Mouse (Mus musculus): ENCODE data around the gene Sertad1.

Sertad1 gene

DNA sequence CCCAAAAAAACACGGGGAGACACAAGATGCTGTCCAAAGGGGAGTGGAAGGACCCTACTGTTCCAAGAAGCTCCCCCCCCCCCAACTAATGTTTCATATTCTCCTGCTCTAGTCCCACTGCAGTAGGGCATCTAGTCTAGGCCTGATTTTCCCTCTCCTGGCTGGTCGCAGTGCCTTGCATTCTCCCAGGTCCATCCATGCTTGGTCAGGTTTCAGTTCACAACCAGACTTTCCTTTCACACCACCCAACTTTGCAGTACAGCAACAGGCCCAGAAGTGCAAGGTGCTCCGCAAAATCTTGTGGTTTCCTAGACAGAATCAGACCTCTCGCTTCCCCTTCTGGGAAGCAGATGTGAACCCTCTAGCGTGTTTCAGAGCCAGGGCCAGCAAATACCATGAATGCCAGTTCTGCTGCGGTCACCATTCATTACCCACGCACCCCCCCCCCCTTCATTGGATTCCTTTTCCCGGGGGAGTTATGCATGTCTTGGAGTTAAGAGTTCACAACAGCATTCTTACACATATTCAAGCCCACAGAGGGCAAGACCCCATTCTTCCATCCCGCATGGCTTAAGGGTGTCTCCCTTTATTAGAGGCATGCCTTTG, 20.2 kb downstream of the Sertad1 start:
- DNase-seq = peak; percentile 92

DNA sequence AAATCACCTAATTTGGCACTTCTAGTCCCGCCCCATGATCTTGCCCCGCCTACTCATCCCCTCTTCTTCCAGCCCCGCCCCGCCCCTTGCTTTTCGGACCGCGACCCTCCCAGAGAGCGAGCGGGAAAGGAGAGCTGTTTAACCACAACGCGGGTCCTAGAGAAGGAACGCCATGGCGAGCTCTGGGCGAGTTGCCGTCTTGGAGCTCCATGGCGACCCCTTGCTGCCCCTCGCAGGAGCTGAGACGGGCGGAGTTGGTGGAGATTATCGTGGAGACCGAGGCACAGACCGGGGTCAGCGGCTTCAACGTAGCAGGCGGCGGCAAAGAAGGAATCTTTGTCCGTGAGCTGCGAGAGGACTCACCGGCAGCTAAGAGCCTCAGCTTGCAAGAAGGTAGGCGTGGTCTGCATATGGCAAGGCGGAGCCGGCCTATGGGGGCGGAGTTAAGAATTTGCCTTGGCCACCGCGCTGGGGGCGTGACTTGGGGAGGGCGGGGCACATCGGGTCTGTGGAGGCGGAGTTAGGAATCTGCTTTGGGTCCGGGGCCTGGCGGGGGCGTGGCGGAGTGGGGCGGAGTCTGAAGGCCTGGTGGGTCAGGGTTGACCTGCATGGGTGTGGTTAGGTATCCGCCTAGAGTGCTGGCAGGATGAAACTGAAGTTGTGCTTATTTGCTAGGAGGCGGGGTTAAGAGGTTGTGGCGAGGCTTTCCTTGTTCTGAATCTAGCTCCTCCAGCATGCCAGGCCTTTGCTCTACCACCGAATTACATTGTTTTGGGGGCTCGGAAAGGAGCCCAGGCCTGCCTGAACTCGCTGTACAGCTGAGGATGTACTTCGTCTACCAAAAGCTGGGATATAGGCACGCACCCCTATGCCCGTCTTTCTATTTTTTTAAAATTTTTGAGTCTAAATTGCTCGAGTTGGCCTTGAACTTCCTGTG, 21.3 kb downstream of the Sertad1 start:
- peak; percentile 100 for DNase-seq

GRCm38 (mm10) chr7:27508648-27509005, 21.9 kb downstream of the Sertad1 start:
- DNase-seq = peak; percentile 96

GRCm38 (mm10) chr7:27510809-27511208, 24.1 kb downstream of the Sertad1 start:
- DNase-seq = no peak

- no peak for DNase-seq
Observed at GRCm38 (mm10) chr7:27514961-27515360, 28.3 kb downstream of the Sertad1 start.

- peak; percentile 83 for DNase-seq
Observed at GRCm38 (mm10) chr7:27518314-27518713, 31.6 kb downstream of the Sertad1 start.

DNA sequence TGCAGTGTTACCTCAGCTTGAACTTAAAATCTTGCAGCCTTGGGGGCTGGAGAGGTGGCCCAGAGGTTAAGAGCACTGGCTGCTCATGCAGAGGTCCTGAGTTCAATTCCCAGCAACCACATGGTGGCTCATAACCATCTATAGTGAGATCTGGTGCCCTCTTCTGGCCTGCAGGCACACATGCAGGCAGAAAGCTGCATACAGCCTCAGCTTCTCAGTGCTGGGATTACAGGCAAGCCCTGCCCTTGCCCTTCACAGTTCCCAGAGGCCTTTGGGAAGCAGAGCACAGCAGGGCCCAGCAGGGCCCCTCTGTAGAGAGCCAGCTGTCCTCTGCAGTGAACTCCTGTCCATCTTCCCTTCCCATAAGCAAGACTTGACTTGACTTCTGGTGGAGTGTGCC, 33.4 kb downstream of the Sertad1 start:
- DNase-seq = peak; percentile 79

DNA sequence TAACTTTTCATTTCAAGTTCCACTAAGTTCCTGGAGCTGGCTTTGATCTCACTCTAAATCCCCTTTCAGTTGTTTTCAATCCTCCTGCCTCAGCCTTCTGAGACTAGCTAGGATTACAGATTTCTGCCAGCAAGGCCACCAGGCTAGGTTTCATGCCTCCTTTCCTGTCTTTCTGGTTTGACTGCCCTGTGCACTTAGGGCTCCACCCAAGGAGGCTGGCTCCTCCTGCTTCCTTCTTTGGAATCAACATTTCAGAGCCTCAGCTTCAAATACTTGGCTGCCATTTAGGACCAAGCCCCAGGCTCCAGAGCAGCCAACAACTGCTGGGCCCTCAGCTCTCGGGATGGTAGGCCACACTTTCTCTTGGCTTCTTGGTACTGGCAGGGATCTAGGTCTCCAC, 33.9 kb downstream of the Sertad1 start:
- peak; percentile 83 for DNase-seq

DNA sequence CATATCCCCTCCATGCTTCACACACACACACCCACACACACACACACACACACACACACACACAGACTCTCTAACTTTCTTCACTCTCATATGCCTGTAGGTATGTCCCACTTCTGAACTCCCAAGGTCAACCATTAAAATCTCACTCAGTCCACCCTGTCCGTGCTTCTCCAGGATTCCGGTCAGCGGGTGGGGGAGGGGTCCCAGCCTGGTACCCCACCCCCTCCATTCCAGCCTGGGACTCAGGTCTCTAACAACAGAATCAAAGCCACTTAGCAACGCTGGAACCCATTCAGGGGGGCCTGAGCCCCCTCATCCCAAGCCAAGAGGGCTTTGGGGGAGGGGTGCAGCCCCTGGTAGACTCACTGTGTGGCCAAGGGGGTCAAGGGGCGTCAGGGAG, 36.3 kb downstream of the Sertad1 start, which contains the start of gene Hipk4:
Gene Hipk4, plus strand, starts transcription at position 301 of the 400 bp plus-strand sequence.
- DNase-seq = no peak

DNA sequence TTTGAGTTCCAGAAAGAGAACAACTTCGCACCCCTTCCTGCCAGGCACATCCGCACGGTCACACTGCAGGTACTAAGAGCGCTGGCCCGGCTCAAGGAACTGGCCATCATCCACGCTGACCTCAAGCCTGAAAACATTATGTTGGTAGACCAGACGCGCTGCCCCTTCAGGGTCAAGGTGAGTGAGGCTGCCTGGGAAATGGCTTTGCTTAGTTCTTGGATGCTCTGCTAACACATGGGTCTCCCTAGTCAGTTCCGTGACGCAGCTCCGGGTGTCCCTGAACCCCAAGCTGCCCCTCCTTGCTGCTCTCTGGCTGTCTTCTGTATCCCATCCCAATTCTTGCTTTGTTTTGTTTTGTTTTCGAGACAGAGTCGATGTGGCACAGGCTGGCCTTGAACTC, 37.1 kb downstream of the Sertad1 start:
- DNase-seq = peak; percentile 80

DNA sequence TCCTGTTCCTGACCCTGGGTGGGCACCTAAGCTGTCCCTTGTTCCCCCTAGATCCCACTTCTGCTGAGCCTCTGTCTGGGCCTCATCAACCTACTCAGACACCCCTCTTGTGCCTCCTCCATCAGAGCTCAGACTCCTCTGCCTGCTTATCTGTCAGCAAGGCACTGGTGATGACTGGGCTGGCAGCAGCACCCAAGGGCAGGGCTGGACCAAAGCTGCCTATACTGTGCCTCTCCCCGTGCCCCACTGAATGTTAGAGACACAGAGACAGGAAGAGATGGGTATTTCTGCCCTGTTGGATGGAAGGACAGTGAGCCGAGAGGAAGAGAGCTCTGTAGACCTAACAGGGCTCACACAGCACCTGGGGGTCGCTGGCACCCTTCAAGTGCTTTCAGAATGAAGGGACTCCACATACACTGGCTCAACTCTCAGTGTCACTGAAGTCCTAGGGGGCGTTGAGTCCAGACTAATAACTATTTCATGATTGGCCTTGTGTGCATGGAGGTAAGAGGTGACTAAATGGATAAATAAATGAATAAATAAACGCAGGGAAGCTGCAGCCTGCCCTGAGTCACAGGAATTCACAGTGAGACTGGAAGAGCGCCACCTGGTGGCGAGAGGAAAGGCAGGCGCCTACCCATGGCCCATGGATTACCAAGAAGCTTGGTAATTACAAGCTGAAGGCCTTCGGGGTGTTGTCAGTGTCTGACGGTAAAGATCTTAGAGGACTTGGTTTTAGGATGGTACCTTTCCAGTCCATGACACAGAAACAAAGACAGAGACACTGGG, 39.5 kb downstream of the Sertad1 start:
- DNase-seq = peak; percentile 94

DNA sequence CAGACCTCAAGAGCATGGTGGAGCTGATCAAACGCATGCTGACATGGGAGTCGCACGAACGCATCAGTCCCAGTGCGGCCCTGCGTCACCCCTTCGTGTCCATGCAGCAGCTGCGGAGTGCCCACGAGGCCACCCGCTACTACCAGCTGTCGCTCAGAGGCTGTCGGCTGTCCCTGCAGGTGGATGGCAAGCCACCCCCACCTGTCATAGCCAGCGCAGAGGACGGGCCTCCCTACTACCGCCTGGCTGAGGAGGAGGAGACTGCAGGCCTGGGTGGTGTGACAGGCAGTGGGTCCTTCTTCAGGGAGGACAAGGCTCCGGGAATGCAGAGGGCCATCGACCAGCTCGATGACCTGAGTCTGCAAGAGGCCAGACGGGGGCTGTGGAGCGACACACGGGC, 42.4 kb downstream of the Sertad1 start:
- peak; percentile 89 for DNase-seq

DNA sequence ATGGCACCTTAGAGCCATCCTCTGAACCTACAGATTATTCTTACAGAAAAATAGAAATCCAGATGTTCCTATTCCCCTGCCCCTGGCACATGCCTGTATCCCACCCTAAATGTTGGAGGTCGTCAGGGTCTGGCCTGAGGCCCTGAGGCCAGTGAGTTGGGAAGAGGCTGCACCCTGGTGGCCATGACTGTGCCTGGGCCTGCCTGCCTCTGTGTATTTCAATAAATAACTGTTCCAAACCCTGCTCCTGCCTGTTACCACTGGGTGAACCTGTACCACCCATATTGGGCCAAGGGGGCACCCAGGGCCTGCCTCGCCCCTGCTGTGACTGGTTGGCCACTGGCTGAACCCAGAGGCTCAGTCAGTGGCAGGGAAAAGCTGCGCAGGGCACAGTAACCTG, 44.2 kb downstream of the Sertad1 start:
- peak; percentile 88 for DNase-seq

DNA sequence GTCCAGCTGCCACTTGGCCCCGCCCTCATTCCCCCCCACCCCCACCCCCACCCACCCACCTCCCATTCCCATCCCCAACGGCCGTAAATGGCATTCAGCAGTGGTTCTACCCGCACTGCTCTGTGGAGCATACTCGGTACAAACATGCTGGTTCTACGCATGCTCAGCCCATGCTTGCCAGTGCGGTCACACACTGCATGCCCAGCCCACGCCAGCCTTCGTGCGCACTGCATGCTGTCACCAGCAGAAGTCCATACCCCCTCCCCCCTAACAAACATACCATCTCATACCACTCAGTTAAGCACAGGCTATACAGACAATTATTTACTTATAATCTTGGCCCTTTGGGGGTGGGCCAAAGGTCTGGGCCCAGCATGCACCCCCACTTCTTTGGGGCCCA, 45.0 kb downstream of the Sertad1 start:
- DNase-seq = no peak

DNA sequence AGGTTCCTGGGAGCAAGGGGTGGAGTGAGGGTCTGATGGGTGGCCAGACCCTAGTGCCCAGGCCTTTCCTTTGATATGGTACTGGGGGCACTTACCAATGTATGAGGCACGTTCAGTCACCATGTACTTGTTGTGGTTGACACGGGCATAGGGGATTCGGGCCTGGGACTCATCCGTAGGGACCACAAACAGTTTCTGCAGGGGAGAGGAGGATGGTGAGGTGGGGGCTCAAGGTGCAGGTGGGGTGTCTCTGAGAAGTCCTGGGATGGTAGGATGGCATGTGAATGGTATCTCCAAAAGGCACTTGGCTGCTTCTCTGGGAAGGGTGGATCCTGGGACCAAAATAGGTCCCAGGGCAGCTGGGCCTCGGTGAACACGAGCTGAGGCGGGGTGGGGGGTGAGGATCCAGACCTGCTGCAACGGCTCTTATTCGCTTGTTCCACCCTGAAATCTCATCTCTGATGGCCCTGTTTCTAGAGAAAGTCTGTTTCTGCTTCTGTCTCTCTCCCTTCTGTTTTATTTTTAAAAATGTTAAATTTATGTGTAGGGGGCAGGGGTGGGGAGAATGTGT, 45.9 kb downstream of the Sertad1 start:
- DNase-seq = peak; percentile 90

GRCm38 (mm10) chr7:27535386-27535785, 48.7 kb downstream of the Sertad1 start:
- DNase-seq = peak; percentile 87

- DNase-seq = peak; percentile 92
Observed at GRCm38 (mm10) chr7:27536618-27537017, 49.9 kb downstream of the Sertad1 start.

DNA sequence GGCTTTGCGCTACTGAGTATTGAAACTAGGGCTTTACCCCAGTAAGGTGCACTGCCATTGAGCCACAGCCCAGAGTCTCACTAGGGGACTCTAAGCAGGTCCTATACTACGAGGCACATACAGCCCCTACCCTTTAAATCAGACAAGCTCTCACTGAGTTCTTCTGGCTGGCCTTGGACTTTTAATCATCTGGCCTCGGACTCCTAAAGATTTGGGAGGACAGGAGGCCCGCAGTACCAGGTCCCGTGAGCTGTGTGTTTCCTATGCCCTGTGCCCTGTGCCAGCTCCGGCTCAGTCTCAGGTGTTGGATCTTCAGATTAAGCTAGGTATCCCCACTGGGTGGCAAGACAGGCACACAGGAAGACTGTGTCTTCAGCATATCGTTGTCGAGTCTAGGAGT, 51.3 kb downstream of the Sertad1 start:
- no peak for DNase-seq

- DNase-seq = no peak
Observed at GRCm38 (mm10) chr7:27538797-27539196, 52.1 kb downstream of the Sertad1 start.

Data from heart, adult 11 months (tissue).